Mouse (Mus musculus) CH12.LX (cell line): Measurements from ENCODE around the gene Dph1. TPM values are rescaled to one million over a fixed set of nuclear protein-coding genes. Genes with fewer than 3 reads are reported as not detected.

Experiments used
- DNase-seq: peaks from one replicate; pipeline ENCODE4 v3.0.0-alpha.2; 2013; ENCODE audit errors: extremely low read depth
- H3K27ac ChIP-seq: 2 replicates; pipeline ENCODE4 v1.5.1; 2012; ENCODE audit warnings: low read depth, mild to moderate bottlenecking, control low read depth, moderate library complexity; ENCODE audit not compliant: insufficient read depth
- H3K27me3 ChIP-seq: replicated peaks from 2 replicates; pipeline ENCODE3; 2012; ENCODE audit warnings: inconsistent platforms
- H3K36me3 ChIP-seq, 2 experiments: replicated peaks in 1 of 2; 2 replicates each; pipeline versions ENCODE3 to v1.6.1; 2012; ENCODE audit warnings: inconsistent platforms in 1 of 2, low read length in 1 of 2, mild to moderate bottlenecking in 1 of 2, mixed read lengths in 1 of 2, moderate library complexity in 1 of 2; ENCODE audit not compliant: control insufficient read depth in 1 of 2, insufficient read depth in 1 of 2
- H3K4me1 ChIP-seq, 2 experiments: 2 replicates each; pipeline ENCODE4 v1.6.1; 2012; ENCODE audit warnings: inconsistent platforms in 1 of 2, moderate library complexity in 1 of 2; ENCODE audit not compliant: insufficient read depth in 2 of 2, control insufficient read depth in 1 of 2
- H3K4me2 ChIP-seq: 2 replicates; pipeline ENCODE4 v1.6.1; 2012; ENCODE audit warnings: low read depth, mild to moderate bottlenecking, control low read depth; ENCODE audit not compliant: poor library complexity, insufficient read depth, severe bottlenecking
- H3K4me3 ChIP-seq, 3 experiments: fragments of 150-350 bp in 1 of 3; sonication (generic) in 1 of 3; replicated peaks in 1 of 3; 2 replicates each; pipeline versions ENCODE3 to v1.5.1; 2011 to 2012; ENCODE audit warnings: low read depth in 2 of 3, low read length in 2 of 3, mild to moderate bottlenecking in 2 of 3, moderate library complexity in 2 of 3, control low read depth in 1 of 3, improper control_type of control experiment in 1 of 3, inconsistent platforms in 1 of 3, mixed read lengths in 1 of 3; ENCODE audit not compliant: poor library complexity in 1 of 3
- H3K79me2 ChIP-seq: replicated peaks from 2 replicates; pipeline ENCODE4 v1.6.1; 2012; ENCODE audit warnings: mild to moderate bottlenecking, moderate library complexity; ENCODE audit not compliant: control insufficient read depth, poor library complexity, insufficient read depth, severe bottlenecking; ENCODE audit errors: extremely low read depth
- H3K9ac ChIP-seq: 2 replicates; pipeline ENCODE4 v1.6.1; 2012; ENCODE audit warnings: low read depth, mild to moderate bottlenecking, control low read depth, moderate library complexity; ENCODE audit not compliant: insufficient read depth
- H3K9me3 ChIP-seq: replicated peaks from 2 replicates; pipeline ENCODE3; 2012; ENCODE audit warnings: low read length, inconsistent platforms, mixed read lengths
- BHLHE40 ChIP-seq: IDR thresholded peaks from 2 replicates; pipeline ENCODE4 v1.6.1; 2011; ENCODE audit warnings: mild to moderate bottlenecking, low read depth, low read length, improper control_type of control experiment
- CHD1 ChIP-seq: IDR thresholded peaks from 2 replicates; pipeline ENCODE4 v1.6.1; 2012; ENCODE audit warnings: low read depth, low read length, improper control_type of control experiment, inconsistent platforms
- CHD2 ChIP-seq: IDR thresholded peaks from 2 replicates; pipeline ENCODE4 v1.6.1; 2011; ENCODE audit warnings: low read length, improper control_type of control experiment
- EP300 ChIP-seq: IDR thresholded peaks from 2 replicates; pipeline ENCODE4 v1.6.1; 2011; ENCODE audit warnings: low read length, improper control_type of control experiment
- IRF4 ChIP-seq: IDR thresholded peaks from 2 replicates; pipeline ENCODE4 v1.6.1; 2014; ENCODE audit warnings: low read depth, mild to moderate bottlenecking, inconsistent platforms, low read length, improper control_type of control experiment
- JUN ChIP-seq: IDR thresholded peaks from 2 replicates; pipeline ENCODE4 v1.6.1; 2011; ENCODE audit warnings: low read depth, mild to moderate bottlenecking, low read length, improper control_type of control experiment, moderate library complexity; ENCODE audit not compliant: insufficient read depth
- MAX ChIP-seq: IDR thresholded peaks from 2 replicates; pipeline ENCODE4 v1.6.1; 2011; ENCODE audit warnings: low read length, improper control_type of control experiment
- MEF2A ChIP-seq: IDR thresholded peaks from 2 replicates; pipeline ENCODE4 v1.6.1; 2014; ENCODE audit warnings: low read depth, mild to moderate bottlenecking, inconsistent platforms, low read length, improper control_type of control experiment, borderline replicate concordance
- MXI1 ChIP-seq: IDR thresholded peaks from 2 replicates; pipeline ENCODE4 v1.6.1; 2011; ENCODE audit warnings: mild to moderate bottlenecking, low read depth, low read length, improper control_type of control experiment
- NRF1 ChIP-seq: IDR thresholded peaks from 2 replicates; pipeline ENCODE4 v1.6.1; 2014; ENCODE audit warnings: low read depth, mild to moderate bottlenecking, inconsistent platforms, low read length, improper control_type of control experiment, moderate library complexity
- PAX5 ChIP-seq: IDR thresholded peaks from 2 replicates; pipeline ENCODE4 v1.6.1; 2012; ENCODE audit warnings: low read length, inconsistent platforms, mixed read lengths
- POLR2A ChIP-seq: IDR thresholded peaks from 2 replicates; pipeline ENCODE4 v1.6.1; 2011; ENCODE audit warnings: low read depth, mild to moderate bottlenecking, improper control_type of control experiment, low read length
- RAD21 ChIP-seq: IDR thresholded peaks from 2 replicates; pipeline ENCODE4 v1.6.1; 2011; ENCODE audit warnings: low read depth, mild to moderate bottlenecking, low read length, improper control_type of control experiment, moderate library complexity
- RCOR1 ChIP-seq: conservative IDR thresholded peaks from 2 replicates; pipeline ENCODE4 v1.6.1; 2012; ENCODE audit warnings: low read depth, mild to moderate bottlenecking, inconsistent platforms, low read length, improper control_type of control experiment
- SIN3A ChIP-seq: IDR thresholded peaks from 2 replicates; pipeline ENCODE4 v1.6.1; 2012; ENCODE audit warnings: low read length, improper control_type of control experiment, inconsistent platforms
- USF2 ChIP-seq: conservative IDR thresholded peaks from 2 replicates; pipeline ENCODE4 v1.6.1; 2011; ENCODE audit warnings: low read depth, low read length, improper control_type of control experiment
- ZKSCAN1 ChIP-seq: IDR thresholded peaks from 2 replicates; pipeline ENCODE4 v1.6.1; 2012; ENCODE audit warnings: low read depth, inconsistent platforms, low read length, improper control_type of control experiment, borderline replicate concordance
- ZMIZ1 ChIP-seq: IDR thresholded peaks from 2 replicates; pipeline ENCODE4 v1.6.1; 2012; ENCODE audit warnings: low read depth, mild to moderate bottlenecking, inconsistent platforms, low read length, improper control_type of control experiment
- ZNF384 ChIP-seq: IDR thresholded peaks from 2 replicates; pipeline ENCODE4 v1.6.1; 2012; ENCODE audit warnings: low read depth, low read length, improper control_type of control experiment, inconsistent platforms
- dilution Hi-C: fragments of 300-500 bp; cut with MboI; formaldehyde crosslinking; loops from 2 replicates; pipeline ENCODE4 v1.14.3; 2020; ENCODE audit warnings: low sequenced_read_pairs; ENCODE audit not compliant: extremely low pct_unique_long_range_greater_than_20kb, extremely low pct_ligation_motif_present
- in situ Hi-C: fragments of 300-500 bp; cut with MboI; formaldehyde crosslinking; loops from 3 replicates; pipeline ENCODE4 v1.14.3; 2019; ENCODE audit warnings: low sequenced_read_pairs, low pct_ligation_motif_present, low pct_unique_long_range_greater_than_20kb, mixed read lengths
- polyA plus RNA-seq: library from polyadenylated mRNA; unstranded; fragments of >175 nt; gene quantifications from 2 replicates; pipeline ENCODE4 v1.2.1, GENCODE M21; 2012; ENCODE audit warnings: low read depth; ENCODE audit not compliant: insufficient read length
- total RNA-seq, 2 experiments: library from RNA; depleted of rRNA; stranded (reverse); fragments of 300-350 nt in 1 of 2; fragments of >200 nt in 1 of 2; gene quantifications; 2 replicates each; pipeline ENCODE4 v1.2.3; 2012 to 2014

Gene Dph1
- total and polyA plus RNA-seq, 3 experiments: 47.7 to 57.0 (median 54.7) TPM

- Histone ChIP-seq H3K27me3 (peaks cover 15% of the 10 kb centered on the region), H3K9me3 (peaks cover 29% of the 10 kb centered on the region), H3K79me2 (no peaks in the 10 kb centered on the region; the same call in 1 of the 2 replicates), H3K9ac (no peak overlapping the region), H3K4me3 (no peak overlapping the region), H3K4me1 (peaks cover 11 to 56% of the 10 kb centered on the region in 2 experiments), H3K4me2 (no peak overlapping the region), H3K36me3 (peaks cover 42 to 53% of the 10 kb centered on the region in 2 experiments), H3K27ac (no peak overlapping the region)
- TF ChIP-seq RCOR1: no peak
- TF ChIP-seq PAX5: no peak
- no peak for TF ChIP-seq IRF4
- TF ChIP-seq ZKSCAN1: no peak
- TF ChIP-seq CHD1: no peak
- no peak for TF ChIP-seq MXI1
- no peak for TF ChIP-seq RAD21
- no peak for TF ChIP-seq JUN
- no peak for TF ChIP-seq USF2
- dilution Hi-C loops: no loop called here
- DNase-seq: no peak
- in situ Hi-C loops: loop anchor here (25.0 kb wide), 1 partner anchor 530 kb away; the partner anchor contains the start of gene Cluh
Measured at GRCm38 (mm10) chr11:75166861-75167642, 24.0 kb downstream of the Dph1 start.

GRCm38 (mm10) chr11:75166193-75166842, 24.7 kb downstream of the Dph1 start:
- TF ChIP-seq CHD2: no peak
- no peak for TF ChIP-seq MEF2A
- TF ChIP-seq ZNF384: no peak
- no peak for TF ChIP-seq ZMIZ1
- TF ChIP-seq POLR2A: no peak
- no peak for TF ChIP-seq NRF1
- TF ChIP-seq CHD1: no peak
- TF ChIP-seq JUN: no peak
- TF ChIP-seq MAX: no peak
- TF ChIP-seq BHLHE40: no peak
- TF ChIP-seq SIN3A: no peak
- TF ChIP-seq EP300: no peak
- Histone ChIP-seq H3K9ac (no peak overlapping the region), H3K9me3 (peaks cover 29% of the 10 kb centered on the region), H3K4me1 (peaks cover 11 to 50% of the 10 kb centered on the region in 2 experiments), H3K27ac (no peak overlapping the region), H3K4me3 (no peak overlapping the region), H3K36me3 (peaks cover 47 to 60% of the 10 kb centered on the region in 2 experiments), H3K27me3 (peaks cover 8% of the 10 kb centered on the region), H3K79me2 (no peaks in the 10 kb centered on the region; the same call in 1 of the 2 replicates), H3K4me2 (no peak overlapping the region)
- dilution Hi-C loops (no loop called here), in situ Hi-C loops (loop anchor here (25.0 kb wide), 1 partner anchor 529 kb away; the partner anchor contains the start of gene Cluh)
- no peak for DNase-seq
